Mouse (Mus musculus) megakaryocyte, embryonic 14.5 days (primary cell): ENCODE data around the gene Ado. TPM values are rescaled to one million over a fixed set of nuclear protein-coding genes. Genes with fewer than 3 reads are reported as not detected.

ENCODE experiments used
- H3K27me3 ChIP-seq: replicated peaks from 2 replicates; pipeline ENCODE3; 2012; ENCODE audit warnings: inconsistent platforms
- H3K36me3 ChIP-seq: replicated peaks from 2 replicates; pipeline ENCODE3; 2012; ENCODE audit warnings: low read length, inconsistent platforms, mixed read lengths
- H3K4me1 ChIP-seq: 2 replicates; pipeline ENCODE4 v1.6.1; 2012; ENCODE audit warnings: inconsistent platforms
- H3K4me3 ChIP-seq: replicated peaks from 2 replicates; pipeline ENCODE3; 2012; ENCODE audit warnings: moderate library complexity, mild to moderate bottlenecking, inconsistent platforms
- H3K9me3 ChIP-seq: 2 replicates; pipeline ENCODE4 v1.6.1; 2012; ENCODE audit warnings: inconsistent platforms
- FLI1 ChIP-seq: IDR thresholded peaks from 2 replicates; pipeline ENCODE4 v1.6.1; 2012; ENCODE audit warnings: low read length, inconsistent platforms, mixed read lengths
- GATA1 ChIP-seq: IDR thresholded peaks from 3 replicates; pipeline ENCODE4 v1.6.1; 2012; ENCODE audit warnings: mixed read lengths, low read length, inconsistent platforms, borderline replicate concordance
- polyA plus RNA-seq: library from polyadenylated mRNA; stranded (reverse); fragments of >175 nt; gene quantifications from 2 replicates; pipeline ENCODE4 v1.2.3, GENCODE M21; 2012; ENCODE audit warnings: low replicate concordance; ENCODE audit not compliant: insufficient read depth

Ado gene
- polyA plus RNA-seq, 1 experiment, result 9.0 TPM

DNA sequence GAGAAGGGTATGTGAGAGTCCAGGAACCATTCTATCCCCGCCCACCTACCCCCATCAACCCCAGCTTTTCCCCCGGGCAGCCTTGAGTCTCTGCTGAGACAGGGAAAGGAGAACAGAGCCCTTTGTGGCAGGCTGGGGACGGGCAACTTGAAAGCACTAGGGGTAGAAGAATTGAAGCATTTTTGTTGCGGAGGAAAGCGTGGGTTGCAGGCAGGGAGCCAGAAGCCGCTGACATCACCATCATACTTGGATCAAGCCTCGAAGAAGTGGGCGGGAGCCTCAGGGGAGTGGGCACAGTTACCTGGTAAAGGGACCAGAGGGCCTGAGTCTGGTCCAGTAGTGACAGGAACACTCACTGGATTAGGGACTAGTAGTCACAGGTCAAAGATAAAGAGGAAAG lies 36.5 kb downstream of the Ado start:
- peaks cover 25% of the 10 kb centered on the region for H3K9me3 ChIP-seq
- no peaks in the 10 kb centered on the region for H3K4me1 ChIP-seq
- TF ChIP-seq GATA1 (no peak), FLI1 (no peak)
- H3K27me3 ChIP-seq, result no peaks in the 10 kb centered on the region
- no peak overlapping the region for H3K4me3 ChIP-seq
- H3K36me3 ChIP-seq, result no peaks in the 10 kb centered on the region

DNA sequence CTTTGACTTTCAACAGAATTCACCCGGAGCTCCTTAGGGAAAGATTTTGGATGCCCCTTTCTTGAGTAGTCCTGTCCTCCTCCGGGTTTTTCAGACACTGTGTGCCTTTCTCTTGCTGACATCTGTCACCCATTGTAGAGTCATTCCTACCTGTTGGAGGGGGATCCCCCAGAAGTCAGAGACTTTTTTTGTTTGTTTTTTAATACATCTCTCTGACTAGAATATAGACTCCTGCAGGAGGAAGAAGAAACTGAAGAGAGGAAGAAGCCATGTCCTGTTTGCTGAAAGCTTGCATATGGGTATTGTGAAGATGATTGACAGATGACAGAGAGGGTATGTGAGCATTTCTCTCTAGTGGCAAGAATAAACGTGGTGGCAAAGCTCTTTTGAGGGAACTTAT lies 43.5 kb downstream of the Ado start:
- Histone ChIP-seq H3K27me3 (peaks cover 6% of the 10 kb centered on the region), H3K9me3 (peaks cover 30% of the 10 kb centered on the region), H3K36me3 (no peaks in the 10 kb centered on the region), H3K4me1 (peaks cover 13% of the 10 kb centered on the region), H3K4me3 (no peak overlapping the region)
- TF ChIP-seq GATA1, result no peak

- peaks cover 21% of the 10 kb centered on the region for H3K9me3 ChIP-seq
- peaks cover 13% of the 10 kb centered on the region for H3K4me1 ChIP-seq
- H3K4me3 ChIP-seq, result peak overlapping the region; percentile 77
Measured at GRCm38 (mm10) chr10:67504046-67504445, 44.7 kb downstream of the Ado start.

DNA sequence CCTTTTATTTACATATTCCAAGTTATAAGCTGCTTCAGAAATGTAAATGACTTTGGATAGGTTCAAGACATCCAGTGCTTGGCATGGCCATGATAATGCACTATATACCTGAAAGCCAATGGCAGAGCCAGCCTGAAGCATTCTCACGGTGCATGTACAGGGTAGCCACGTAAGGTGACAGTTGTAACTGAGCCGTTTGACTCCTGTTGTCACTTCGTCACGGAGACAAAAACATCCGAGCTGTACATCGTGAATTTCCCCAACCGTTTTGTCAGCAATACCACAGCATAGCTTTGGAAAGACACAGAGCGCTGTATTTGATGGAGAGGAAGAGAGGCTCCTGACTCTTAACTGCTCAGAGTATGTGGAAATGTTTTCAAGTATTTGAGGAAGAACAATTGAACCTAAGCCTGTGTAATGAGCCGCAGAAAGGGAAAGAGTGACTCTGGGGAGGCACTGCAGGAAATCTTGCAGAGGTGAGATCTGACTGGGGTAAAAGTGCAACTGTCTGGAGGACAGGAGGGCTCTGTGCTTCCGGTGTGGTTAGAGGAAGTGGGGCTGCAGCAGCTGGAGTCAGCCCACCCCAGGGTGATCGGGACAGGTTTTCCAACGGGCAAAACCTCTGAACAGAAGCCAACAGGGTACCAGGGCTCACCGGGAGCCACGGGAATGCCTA lies 45.3 kb downstream of the Ado start:
- peaks cover 6% of the 10 kb centered on the region for H3K27me3 ChIP-seq
- H3K36me3 ChIP-seq, result no peaks in the 10 kb centered on the region
- peak overlapping the region; percentile 77 for H3K4me3 ChIP-seq
- peaks cover 17% of the 10 kb centered on the region for H3K9me3 ChIP-seq
- TF ChIP-seq GATA1 (no peak), FLI1 (no peak)
- H3K4me1 ChIP-seq, result peaks cover 13% of the 10 kb centered on the region

More at GRCm38 (mm10) chr10:67504046-67504445, 44.7 kb downstream of the Ado start:
- Histone ChIP-seq H3K36me3 (no peaks in the 10 kb centered on the region), H3K27me3 (peaks cover 6% of the 10 kb centered on the region)
- TF ChIP-seq GATA1 (no peak), FLI1 (no peak)

GRCm38 (mm10) chr10:67497951-67498350 lies 50.8 kb downstream of the Ado start:
- no peaks in the 10 kb centered on the region for H3K36me3 ChIP-seq
- H3K4me1 ChIP-seq, result no peaks in the 10 kb centered on the region
- no peak overlapping the region for H3K4me3 ChIP-seq
- no peak for TF ChIP-seq FLI1
- peaks cover 2% of the 10 kb centered on the region for H3K27me3 ChIP-seq
- no peaks in the 10 kb centered on the region for H3K9me3 ChIP-seq

DNA sequence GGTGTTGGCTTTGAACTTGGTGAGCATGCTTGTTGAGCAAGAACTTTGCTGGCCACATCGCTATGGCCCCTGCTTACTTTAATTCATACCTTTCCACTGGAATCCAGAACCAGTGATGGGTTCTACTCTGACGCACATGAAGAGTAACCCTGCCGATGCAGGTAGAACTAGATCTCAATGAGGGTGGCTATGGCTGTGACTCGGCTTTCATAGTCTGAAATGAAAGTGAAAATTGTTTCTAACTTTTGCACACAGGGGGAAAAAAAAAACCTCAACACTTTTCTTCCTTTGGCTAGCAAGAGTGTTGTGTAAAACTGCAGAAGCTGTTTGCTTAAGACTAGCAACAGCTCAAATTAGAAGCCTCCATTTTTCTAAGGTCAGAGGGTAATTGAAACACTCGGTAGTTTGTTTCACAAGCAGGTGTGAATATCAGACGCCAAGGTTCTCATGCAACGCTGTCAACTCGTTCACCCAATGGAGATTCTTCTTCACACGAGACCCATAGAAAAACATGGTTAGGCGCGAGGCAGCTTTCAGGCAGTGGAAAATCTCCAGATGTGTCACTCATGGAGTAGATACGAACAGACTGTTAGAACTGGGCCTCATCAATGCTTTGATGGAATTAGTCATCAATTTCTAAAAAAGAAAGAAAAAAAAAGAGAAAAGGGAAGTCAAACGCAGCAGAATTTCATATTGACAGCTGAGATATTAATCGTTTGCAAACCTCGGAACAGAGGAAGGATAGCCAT lies 51.4 kb downstream of the Ado start:
- H3K4me1 ChIP-seq, result no peaks in the 10 kb centered on the region
- H3K4me3 ChIP-seq, result no peak overlapping the region
- H3K27me3 ChIP-seq, result no peaks in the 10 kb centered on the region
- TF ChIP-seq FLI1, result no peak
- TF ChIP-seq GATA1, result no peak
- no peaks in the 10 kb centered on the region for H3K9me3 ChIP-seq
- H3K36me3 ChIP-seq, result no peaks in the 10 kb centered on the region

Other genes with a start within 250 kb of the Ado start
- gene Egr2, start 13.5 kb downstream of the Ado start, polyA plus RNA-seq, result 0.55 and 3.9 TPM in 2 replicates